Mouse (Mus musculus): ENCODE data around the gene Slc6a13.

Slc6a13 gene

DNA sequence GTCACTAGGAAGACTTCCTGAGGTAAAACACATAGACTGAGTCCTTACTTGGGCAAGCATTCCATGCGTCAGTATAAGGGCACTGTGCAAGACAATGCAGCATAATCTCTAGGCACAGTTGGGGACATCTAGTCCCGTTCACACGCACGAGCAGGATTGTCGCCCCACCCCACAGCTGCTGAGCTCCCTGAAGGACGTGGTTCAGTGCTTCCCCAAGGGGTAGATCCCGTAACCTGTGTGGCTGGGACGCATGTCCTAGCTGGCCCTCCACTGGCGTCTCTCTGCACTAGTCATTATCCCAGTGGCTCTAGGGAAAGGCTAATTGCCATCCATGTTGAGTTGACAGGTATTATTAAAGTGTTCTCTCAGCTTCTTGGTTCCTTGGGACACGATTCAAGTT, 82.0 kb downstream of the Slc6a13 start:
- DNase-seq: no peak

DNA sequence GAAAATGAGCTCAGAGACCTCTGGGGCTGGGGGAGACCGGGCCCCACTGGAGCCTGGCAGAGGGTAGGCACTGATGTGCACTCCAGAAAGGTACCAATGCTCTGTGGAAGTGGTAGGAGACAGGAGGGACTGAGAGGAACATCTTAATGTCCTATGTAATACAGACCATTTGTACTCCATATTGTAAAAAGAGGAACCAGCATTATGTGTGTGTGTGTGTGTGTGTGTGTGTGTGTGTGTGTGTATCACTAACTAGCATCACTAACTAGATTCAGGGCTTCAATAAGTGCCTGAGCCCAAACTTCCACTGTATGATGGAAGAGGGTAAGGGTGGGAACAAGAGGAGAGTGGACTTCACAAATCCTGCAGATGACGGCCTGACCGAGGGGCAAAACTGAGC, 85.4 kb downstream of the Slc6a13 start:
- no peak for DNase-seq

Data from embryo, embryonic 11 days (tissue).